Mouse (Mus musculus): Measurements from ENCODE around the gene Trappc2l. TPM values are rescaled to one million over a fixed set of nuclear protein-coding genes. Genes with fewer than 3 reads are reported as not detected.

Trappc2l gene
- polyA plus RNA-seq, 1 experiment, result 70.2 TPM

GRCm38 (mm10) chr8:122665221-122665620 is 53.8 kb downstream of the Trappc2l start:
- Histone ChIP-seq H3K79me2 (ENCODE audit: control insufficient read depth, insufficient read depth) (no peaks in the 10 kb centered on the region), H3K27me3 (ENCODE audit: control insufficient read depth, insufficient read depth, insufficient read length) (peaks cover 34% of the 10 kb centered on the region), H3K79me3 (ENCODE audit: low read depth) (no peaks in the 10 kb centered on the region), H3K4me3 (ENCODE audit: insufficient read depth, poor library complexity, severe bottlenecking) (no peak overlapping the region), H3ac (ENCODE audit: control insufficient read depth, insufficient read length, low read depth) (no peak overlapping the region), H3K36me3 (ENCODE audit: control insufficient read depth, insufficient read depth) (no peaks in the 10 kb centered on the region)
- TF ChIP-seq MYOG (IDR thresholded peaks at IDR 0.05; ENCODE audit: control insufficient read depth, extremely low read depth, insufficient read length), result no peak
- TF ChIP-seq MAX (IDR thresholded peaks at IDR 0.05), result no peak
- no peak for TF ChIP-seq USF1 (IDR thresholded peaks at IDR 0.05; ENCODE audit: low read depth)
- no peak for TF ChIP-seq CTCF (IDR thresholded peaks at IDR 0.05; ENCODE audit: control insufficient read depth, insufficient read depth, insufficient read length)
- no peak for TF ChIP-seq CEBPB (IDR thresholded peaks at IDR 0.05; ENCODE audit: low read depth)
- TF ChIP-seq FOSL1 (IDR thresholded peaks at IDR 0.05; ENCODE audit: insufficient read depth, low read length, poor library complexity, severe bottlenecking), result no peak
- no peak for TF ChIP-seq MYOD1 (IDR thresholded peaks at IDR 0.05; ENCODE audit: control insufficient read depth, insufficient read length, low read depth)

GRCm38 (mm10) chr8:122665667-122666316 is 54.4 kb downstream of the Trappc2l start:
- Histone ChIP-seq H3K79me2 (ENCODE audit: control insufficient read depth, insufficient read depth) (no peaks in the 10 kb centered on the region), H3K27me3 (ENCODE audit: control insufficient read depth, insufficient read depth, insufficient read length) (peaks cover 40% of the 10 kb centered on the region), H3K4me3 (ENCODE audit: insufficient read depth, poor library complexity, severe bottlenecking) (no peak overlapping the region), H3K36me3 (ENCODE audit: control insufficient read depth, insufficient read depth) (no peaks in the 10 kb centered on the region), H3K79me3 (ENCODE audit: low read depth) (no peaks in the 10 kb centered on the region), H3ac (ENCODE audit: control insufficient read depth, insufficient read length, low read depth) (no peak overlapping the region)
- TF ChIP-seq FOSL1 (IDR thresholded peaks at IDR 0.05; ENCODE audit: insufficient read depth, low read length, poor library complexity, severe bottlenecking) (no peak), CEBPB (IDR thresholded peaks at IDR 0.05; ENCODE audit: low read depth) (no peak), MYOG (IDR thresholded peaks at IDR 0.05; ENCODE audit: control insufficient read depth, extremely low read depth, insufficient read length) (no peak), CTCF (IDR thresholded peaks at IDR 0.05; ENCODE audit: control insufficient read depth, insufficient read depth, insufficient read length) (no peak), USF1 (IDR thresholded peaks at IDR 0.05; ENCODE audit: low read depth) (no peak), MAX (IDR thresholded peaks at IDR 0.05) (no peak), MYOD1 (IDR thresholded peaks at IDR 0.05; ENCODE audit: control insufficient read depth, insufficient read length, low read depth) (no peak)

Small RNAs within 50 kb of the gene (microRNA-seq; reads per million reads assigned to microRNA genes)
- gene Mir6396 (ENCODE audit: borderline microRNAs expressed), result not detected

Other genes starting within 250 kb of the Trappc2l start
- gene Zc3h18, start 235.0 kb upstream of the Trappc2l start, polyA plus RNA-seq (2012; fragmentation: generic; extraction: Trizol), result 43.5 TPM
- 0.12 TPM for gene Il17c, start 189.6 kb upstream of the Trappc2l start, polyA plus RNA-seq (2012; fragmentation: generic; extraction: Trizol)
- gene Cyba, start 178.7 kb upstream of the Trappc2l start, polyA plus RNA-seq (2012; fragmentation: generic; extraction: Trizol), result not detected
- gene Mvd, start 168.2 kb upstream of the Trappc2l start, polyA plus RNA-seq (2012; fragmentation: generic; extraction: Trizol), result 38.3 TPM
- gene Snai3, start 150.9 kb upstream of the Trappc2l start, polyA plus RNA-seq (2012; fragmentation: generic; extraction: Trizol), result 0.08 TPM
- gene Rnf166, start 135.6 kb upstream of the Trappc2l start, polyA plus RNA-seq (2012; fragmentation: generic; extraction: Trizol), result 22.7 TPM
- gene Ctu2, start 135.5 kb upstream of the Trappc2l start, polyA plus RNA-seq (2012; fragmentation: generic; extraction: Trizol), result 35.6 TPM
- 107 TPM for gene Piezo1, start 60.3 kb upstream of the Trappc2l start, polyA plus RNA-seq (2012; fragmentation: generic; extraction: Trizol)
- gene Cdt1, start 43.6 kb upstream of the Trappc2l start, polyA plus RNA-seq (2012; fragmentation: generic; extraction: Trizol), result 79.5 TPM
- 615 TPM for gene Aprt, start 34.7 kb upstream of the Trappc2l start, polyA plus RNA-seq (2012; fragmentation: generic; extraction: Trizol)
- 9.8 TPM for gene Galns, start 177 bp upstream of the Trappc2l start, polyA plus RNA-seq (2012; fragmentation: generic; extraction: Trizol)
- gene Pabpn1l, start 11.1 kb downstream of the Trappc2l start, polyA plus RNA-seq (2012; fragmentation: generic; extraction: Trizol), result not detected
- gene Cbfa2t3, start 87.5 kb downstream of the Trappc2l start, polyA plus RNA-seq (2012; fragmentation: generic; extraction: Trizol), result 0.15 TPM
- 6.1 TPM for gene Acsf3, start 163.8 kb downstream of the Trappc2l start, polyA plus RNA-seq (2012; fragmentation: generic; extraction: Trizol)
- 108 TPM for gene Cdh15, start 236.3 kb downstream of the Trappc2l start, polyA plus RNA-seq (2012; fragmentation: generic; extraction: Trizol)

Measured in C2C12 (cell line).